Mouse (Mus musculus): ENCODE measurements at regions not wholly inside any gene's neighbourhood (a gene's known extent, or its start where the extent isn't known, plus 50 kb on each side); places are given as distances from the start of the nearest gene placed in this dataset.

DNA sequence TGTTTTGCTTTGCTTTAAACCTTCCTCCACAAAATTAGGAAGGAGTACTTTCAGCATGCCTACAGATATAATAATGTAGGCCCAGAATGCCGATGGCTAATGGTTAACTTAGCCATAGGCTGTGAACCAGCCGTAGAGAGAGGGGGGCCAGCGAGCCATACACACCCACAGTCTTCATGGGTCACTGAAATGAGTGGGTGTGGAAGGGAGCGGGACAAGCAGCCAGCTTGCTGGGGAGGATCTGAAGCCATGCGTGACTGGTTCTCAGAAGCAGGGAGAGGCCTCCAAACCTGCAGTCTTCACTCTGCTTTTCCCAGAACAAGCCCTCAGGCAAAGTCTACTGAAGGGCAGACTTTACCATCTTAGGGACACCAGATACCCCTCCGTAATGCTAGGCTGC lies 50.8 kb upstream of the Ptpn13 start:
- Histone ChIP-seq H3K4me3 (replicated peaks) (no peak overlapping the region), H3K27ac (no peak overlapping the region), H3K27me3 (replicated peaks) (no peaks in the 10 kb centered on the region), H3K4me2 (no peak overlapping the region), H3K9ac (no peak overlapping the region), H3K9me3 (no peaks in the 10 kb centered on the region), H3K4me1 (peaks cover 8% of the 10 kb centered on the region; the same call in 1 of the 2 replicates), H3K36me3 (no peaks in the 10 kb centered on the region)
- peak; percentile 56; the same call in 1 of the 2 replicates for ATAC-seq (ENCODE audit: insufficient read depth, low FRiP score, low read depth)
- 71% methylated on average over 6 of the region's 6 CpGs for whole genome bisulfite sequencing

DNA sequence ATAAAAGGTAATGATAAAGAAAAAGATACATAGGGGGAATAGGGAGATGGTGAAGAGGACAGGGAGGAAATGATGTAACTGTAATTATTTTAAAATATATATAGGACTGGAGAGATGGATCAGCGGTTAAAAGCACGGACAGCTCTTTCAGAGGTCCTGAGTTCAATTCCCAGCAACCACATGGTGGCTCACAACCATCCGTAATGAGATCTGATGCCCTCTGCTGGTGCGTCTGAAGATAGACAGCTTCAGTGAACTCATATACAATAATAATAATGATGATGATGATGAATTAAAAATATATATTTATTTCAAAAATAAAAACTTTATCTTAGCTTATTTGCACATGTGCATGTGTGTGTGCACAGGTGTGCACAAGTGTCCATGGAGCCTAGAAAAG lies 51.9 kb upstream of the Ptpn13 start:
- Histone ChIP-seq H3K4me2 (no peak overlapping the region), H3K9ac (no peak overlapping the region), H3K4me3 (replicated peaks) (no peak overlapping the region), H3K27ac (no peak overlapping the region), H3K9me3 (no peaks in the 10 kb centered on the region), H3K36me3 (no peaks in the 10 kb centered on the region), H3K27me3 (replicated peaks) (no peaks in the 10 kb centered on the region), H3K4me1 (peaks cover 8% of the 10 kb centered on the region; the same call in 1 of the 2 replicates)
- no peak for ATAC-seq (ENCODE audit: insufficient read depth, low FRiP score, low read depth)
- WGBS: 90% methylated on average over 4 of the region's 4 CpGs

DNA sequence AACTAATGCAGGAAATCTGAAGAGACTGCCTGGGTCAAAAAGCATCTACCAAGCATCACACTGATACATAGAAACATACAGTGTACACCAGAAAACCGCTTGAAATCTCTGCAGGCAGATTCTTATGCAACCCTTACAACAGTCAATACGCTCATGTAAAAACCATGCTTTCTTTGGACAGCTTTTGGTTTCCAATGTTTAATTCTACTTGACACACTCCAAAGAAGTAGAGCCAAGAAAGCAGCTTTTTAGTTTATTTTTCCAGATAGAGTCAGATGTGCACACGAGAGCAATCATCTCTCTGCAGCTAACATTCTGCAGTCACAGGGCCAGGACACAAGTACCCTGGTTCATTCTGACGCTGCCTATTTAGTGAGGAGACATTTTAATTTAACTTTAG lies 54.5 kb upstream of the Ptpn13 start:
- H3K4me2 ChIP-seq: no peak overlapping the region
- no peak overlapping the region for H3K4me3 ChIP-seq (replicated peaks)
- no peaks in the 10 kb centered on the region for H3K36me3 ChIP-seq
- no peak for ATAC-seq (ENCODE audit: insufficient read depth, low FRiP score, low read depth)
- H3K27me3 ChIP-seq (replicated peaks): no peaks in the 10 kb centered on the region
- WGBS: 51% methylated on average over 4 of the region's 4 CpGs
- H3K9ac ChIP-seq: no peak overlapping the region
- H3K9me3 ChIP-seq: no peaks in the 10 kb centered on the region
- H3K27ac ChIP-seq: no peak overlapping the region
- H3K4me1 ChIP-seq: peaks cover 5% of the 10 kb centered on the region; the same call in 1 of the 2 replicates

DNA sequence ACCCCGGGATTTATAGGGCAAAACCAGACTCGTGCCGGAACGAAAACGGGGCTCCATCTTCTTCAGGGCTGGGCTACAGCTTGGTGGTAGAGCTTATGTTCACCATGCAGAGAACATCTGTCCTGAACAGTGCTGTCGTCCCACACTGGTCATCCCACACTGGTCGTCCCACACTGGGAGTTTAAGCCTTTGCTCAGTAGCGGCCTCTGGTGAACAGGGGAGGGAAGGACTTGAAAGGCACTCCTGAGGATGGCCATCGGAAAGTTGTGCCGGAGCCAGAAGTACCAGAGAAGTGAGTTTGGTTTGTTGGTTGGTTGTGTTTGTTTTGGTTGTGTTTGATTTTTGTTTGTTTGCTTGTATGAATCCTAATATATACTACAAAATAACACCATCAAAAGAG lies 56.0 kb upstream of the Ptpn13 start:
- Histone ChIP-seq H3K9ac (no peak overlapping the region), H3K27ac (no peak overlapping the region), H3K9me3 (no peaks in the 10 kb centered on the region), H3K36me3 (no peaks in the 10 kb centered on the region), H3K4me2 (no peak overlapping the region), H3K4me1 (peaks cover 5% of the 10 kb centered on the region; the same call in 1 of the 2 replicates), H3K27me3 (replicated peaks) (no peaks in the 10 kb centered on the region), H3K4me3 (replicated peaks) (no peak overlapping the region)
- ATAC-seq (ENCODE audit: insufficient read depth, low FRiP score, low read depth): no peak
- 78% methylated on average over 10 of the region's 10 CpGs for WGBS

DNA sequence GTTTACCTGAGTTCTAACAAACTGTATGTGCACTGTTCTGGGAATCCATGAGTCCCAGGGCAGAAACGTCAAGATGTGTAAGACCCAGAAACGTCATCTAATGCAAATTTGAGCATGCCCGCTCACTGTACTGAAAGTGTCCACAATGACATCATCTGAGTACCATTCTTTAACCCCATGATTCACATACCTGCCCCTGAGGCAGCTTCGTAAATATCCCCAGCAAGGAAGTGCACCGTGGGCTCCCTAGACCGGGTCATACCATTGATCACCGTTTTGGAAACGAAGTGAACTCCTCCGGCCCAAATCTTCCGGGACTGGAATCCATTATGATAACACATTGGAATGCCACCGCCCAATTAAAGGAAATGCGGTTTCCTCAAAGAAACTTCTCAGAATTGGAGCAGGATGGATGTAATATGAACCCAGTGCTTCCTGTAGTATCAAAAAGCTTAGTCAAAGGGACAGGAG lies 57.8 kb upstream of the Ptpn13 start:
- no peak overlapping the region for H3K9ac ChIP-seq
- no peak for ATAC-seq (ENCODE audit: insufficient read depth, low FRiP score, low read depth)
- peaks cover 5% of the 10 kb centered on the region; the same call in 1 of the 2 replicates for H3K4me1 ChIP-seq
- H3K27ac ChIP-seq: no peak overlapping the region
- no peaks in the 10 kb centered on the region for H3K9me3 ChIP-seq
- H3K27me3 ChIP-seq (replicated peaks): no peaks in the 10 kb centered on the region
- H3K4me2 ChIP-seq: no peak overlapping the region
- H3K4me3 ChIP-seq (replicated peaks): no peak overlapping the region
- H3K36me3 ChIP-seq: no peaks in the 10 kb centered on the region
- WGBS: 52% methylated on average over 12 of the region's 12 CpGs

DNA sequence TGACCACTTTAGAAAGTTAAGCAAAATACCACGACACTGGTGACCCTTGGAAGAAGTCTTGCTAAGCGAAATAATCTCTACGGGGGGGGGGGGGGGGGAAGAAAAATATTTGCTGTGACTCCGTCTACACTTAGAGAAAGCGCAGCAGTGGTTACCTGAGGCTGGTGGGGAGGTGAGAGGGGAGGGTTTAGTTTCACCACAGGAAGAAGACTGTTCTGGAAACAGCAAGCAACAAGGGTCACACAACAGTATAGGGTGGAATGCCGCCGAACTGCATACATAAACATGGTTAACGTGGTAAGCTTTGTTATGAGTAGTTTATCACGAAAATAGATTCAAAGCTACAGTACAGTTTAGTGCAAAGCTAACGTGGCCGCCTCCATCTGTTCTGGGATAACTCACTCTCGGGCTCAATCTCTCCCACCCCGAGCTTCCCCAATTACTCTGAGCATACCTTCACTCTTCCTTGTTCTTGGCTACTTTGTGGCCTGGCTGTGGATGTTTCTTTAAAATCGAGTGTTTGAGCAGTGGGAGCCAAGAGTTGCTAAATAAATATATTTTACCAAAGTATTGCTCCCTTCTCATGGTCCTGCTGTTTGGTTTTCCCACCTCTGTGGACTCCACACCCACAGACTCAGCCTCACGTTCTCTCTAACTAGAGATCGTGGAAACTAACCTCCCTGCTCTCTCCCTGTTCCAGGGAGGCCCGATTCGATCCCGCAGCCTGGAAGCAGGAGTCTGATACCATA lies 59.1 kb upstream of the Ptpn13 start:
- no peaks in the 10 kb centered on the region for H3K27me3 ChIP-seq (replicated peaks)
- no peak for ATAC-seq (ENCODE audit: insufficient read depth, low FRiP score, low read depth)

DNA sequence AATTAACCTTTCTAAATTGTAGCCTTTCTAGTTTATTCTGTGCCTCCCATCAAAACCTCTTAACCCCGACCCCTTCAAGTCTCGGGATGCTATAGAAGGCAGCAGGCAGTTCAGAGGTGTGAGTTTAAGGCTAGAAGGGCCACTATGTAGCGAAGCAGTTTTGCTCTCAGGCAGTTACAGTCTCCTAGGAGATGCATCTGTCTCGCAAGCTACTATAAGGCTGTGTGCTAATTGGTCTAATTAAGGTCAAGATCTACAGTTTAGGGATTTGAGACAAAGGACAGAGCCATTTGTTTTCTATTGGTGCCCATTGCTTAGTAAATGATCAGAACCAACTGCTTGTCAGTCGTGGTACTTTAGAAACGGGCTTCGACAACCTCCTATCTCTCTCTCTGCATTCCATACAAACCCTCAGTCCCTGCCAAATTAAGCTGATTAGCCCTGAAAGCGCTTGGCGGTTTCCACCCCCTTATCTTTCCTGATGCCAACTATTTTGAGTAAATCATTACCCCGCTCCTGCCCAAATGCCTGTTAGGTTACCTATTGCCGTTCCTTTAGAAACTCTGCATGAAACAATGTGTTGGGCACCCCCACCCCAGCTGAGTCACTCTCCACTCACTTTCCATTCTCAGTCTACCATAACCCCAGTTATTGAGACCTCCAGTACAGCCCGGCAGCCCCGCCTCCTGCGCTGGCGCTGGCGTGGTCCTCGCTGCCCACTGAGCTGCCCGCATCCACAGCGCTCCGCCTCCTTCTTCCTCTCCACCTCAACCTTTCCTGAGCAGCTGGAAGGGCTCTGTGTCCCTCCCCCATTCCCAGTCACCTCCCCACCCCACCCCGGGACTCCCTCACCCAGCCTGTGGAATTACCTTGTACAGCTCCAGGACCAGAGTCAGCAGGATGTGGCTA lies 59.9 kb upstream of the Ptpn13 start:
- H3K36me3 ChIP-seq: no peaks in the 10 kb centered on the region
- H3K4me2 ChIP-seq: peak overlapping the region; percentile 22; the same call in 1 of the 2 replicates
- H3K27me3 ChIP-seq (replicated peaks): no peaks in the 10 kb centered on the region
- 79% methylated on average over 21 of the region's 21 CpGs for WGBS
- peaks cover 5% of the 10 kb centered on the region; the same call in 1 of the 2 replicates for H3K4me1 ChIP-seq
- H3K9ac ChIP-seq: no peak overlapping the region
- no peak overlapping the region for H3K4me3 ChIP-seq (replicated peaks)
- no peaks in the 10 kb centered on the region for H3K9me3 ChIP-seq
- no peak overlapping the region for H3K27ac ChIP-seq
- ATAC-seq (ENCODE audit: insufficient read depth, low FRiP score, low read depth): peak; percentile 69

More for the DNA sequence above, 59.1 kb upstream of the Ptpn13 start:
- no peak overlapping the region for H3K27ac ChIP-seq
- 77% methylated on average over 19 of the region's 19 CpGs for WGBS
- no peak overlapping the region for H3K4me2 ChIP-seq
- H3K4me3 ChIP-seq (replicated peaks): no peak overlapping the region
- H3K36me3 ChIP-seq: no peaks in the 10 kb centered on the region
- H3K9ac ChIP-seq: no peak overlapping the region
- no peaks in the 10 kb centered on the region for H3K9me3 ChIP-seq
- H3K4me1 ChIP-seq: peaks cover 5% of the 10 kb centered on the region; the same call in 1 of the 2 replicates

DNA sequence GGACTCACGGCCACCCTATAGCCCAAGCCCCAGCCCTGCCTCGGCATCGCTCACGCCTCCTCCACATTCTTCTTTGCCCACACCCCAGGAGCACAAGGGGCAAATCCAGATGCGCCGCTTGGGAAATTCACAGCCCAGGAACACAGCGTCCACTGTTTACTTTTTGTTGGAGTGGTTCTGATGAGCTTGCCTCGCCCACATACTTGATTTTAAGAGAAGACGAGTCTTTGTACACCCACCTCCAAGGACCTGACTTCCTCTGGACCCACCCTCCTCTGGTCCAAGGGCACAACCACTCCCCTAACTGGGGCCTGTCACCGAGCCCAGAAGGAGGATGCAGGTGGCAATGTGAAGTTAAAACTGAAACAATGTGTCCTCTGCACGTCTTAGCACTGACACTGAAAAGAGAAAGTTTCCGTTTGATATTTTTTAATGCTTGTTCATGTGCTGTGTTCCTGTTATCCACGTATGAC lies 64.2 kb upstream of the Ptpn13 start:
- no peak overlapping the region for H3K4me2 ChIP-seq
- no peak overlapping the region for H3K9ac ChIP-seq
- no peaks in the 10 kb centered on the region for H3K4me1 ChIP-seq
- 48% methylated on average over 13 of the region's 13 CpGs for WGBS
- no peak for ATAC-seq (ENCODE audit: insufficient read depth, low FRiP score, low read depth)
- no peaks in the 10 kb centered on the region for H3K36me3 ChIP-seq
- no peaks in the 10 kb centered on the region for H3K27me3 ChIP-seq (replicated peaks)
- no peak overlapping the region for H3K27ac ChIP-seq
- no peak overlapping the region for H3K4me3 ChIP-seq (replicated peaks)
- H3K9me3 ChIP-seq: no peaks in the 10 kb centered on the region

DNA sequence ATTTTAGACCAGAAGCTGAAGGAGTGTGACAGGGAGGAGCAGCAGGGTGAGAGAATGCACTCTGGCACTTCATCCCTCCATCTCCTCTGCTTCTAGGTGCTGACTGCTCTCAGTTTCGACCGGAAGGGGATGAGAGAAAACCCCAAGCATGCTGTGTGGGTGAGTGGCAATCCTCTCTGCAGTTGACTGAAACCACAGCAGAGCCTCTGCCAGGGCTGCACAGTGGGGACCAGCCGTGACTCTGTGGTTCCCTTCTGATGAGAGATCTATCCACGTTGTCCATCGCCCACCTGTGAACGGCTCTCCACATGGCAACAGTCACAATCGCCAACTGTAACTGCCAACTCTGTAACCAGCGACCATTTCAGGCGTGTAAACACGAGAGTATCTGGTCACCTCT lies 64.6 kb upstream of the Ptpn13 start:
- no peak overlapping the region for H3K27ac ChIP-seq
- no peaks in the 10 kb centered on the region for H3K36me3 ChIP-seq
- H3K9ac ChIP-seq: no peak overlapping the region
- H3K4me1 ChIP-seq: no peaks in the 10 kb centered on the region
- no peak overlapping the region for H3K4me3 ChIP-seq (replicated peaks)
- no peak overlapping the region for H3K4me2 ChIP-seq
- no peak for ATAC-seq (ENCODE audit: insufficient read depth, low FRiP score, low read depth)
- no peaks in the 10 kb centered on the region for H3K9me3 ChIP-seq
- H3K27me3 ChIP-seq (replicated peaks): no peaks in the 10 kb centered on the region
- WGBS: 75% methylated on average over 10 of the region's 10 CpGs

DNA sequence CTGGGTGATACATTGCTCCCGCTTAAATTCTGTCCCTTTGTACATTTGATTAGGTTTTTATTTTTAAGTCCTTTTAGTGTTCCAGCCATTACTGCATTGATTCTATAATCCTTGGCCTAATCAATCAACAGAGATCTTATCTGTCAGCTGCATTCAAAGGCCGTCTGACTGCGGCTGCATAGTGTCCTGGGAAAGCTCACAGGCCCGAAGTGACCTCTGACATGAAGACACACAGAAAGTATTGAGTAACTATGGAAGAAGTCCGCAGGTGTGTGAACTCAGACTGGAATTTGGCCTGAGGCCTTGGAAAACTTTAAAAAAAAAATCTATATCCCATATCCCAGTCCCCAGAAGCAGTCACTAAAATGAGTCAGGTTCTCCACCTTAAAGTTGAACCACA lies 67.4 kb upstream of the Ptpn13 start:
- H3K9me3 ChIP-seq: no peaks in the 10 kb centered on the region
- H3K27ac ChIP-seq: no peak overlapping the region
- no peaks in the 10 kb centered on the region for H3K27me3 ChIP-seq (replicated peaks)
- H3K4me1 ChIP-seq: no peaks in the 10 kb centered on the region
- H3K4me3 ChIP-seq (replicated peaks): no peak overlapping the region
- H3K9ac ChIP-seq: no peak overlapping the region
- 59% methylated on average over 5 of the region's 5 CpGs for WGBS
- H3K4me2 ChIP-seq: no peak overlapping the region
- no peak for ATAC-seq (ENCODE audit: insufficient read depth, low FRiP score, low read depth)
- no peaks in the 10 kb centered on the region for H3K36me3 ChIP-seq

DNA sequence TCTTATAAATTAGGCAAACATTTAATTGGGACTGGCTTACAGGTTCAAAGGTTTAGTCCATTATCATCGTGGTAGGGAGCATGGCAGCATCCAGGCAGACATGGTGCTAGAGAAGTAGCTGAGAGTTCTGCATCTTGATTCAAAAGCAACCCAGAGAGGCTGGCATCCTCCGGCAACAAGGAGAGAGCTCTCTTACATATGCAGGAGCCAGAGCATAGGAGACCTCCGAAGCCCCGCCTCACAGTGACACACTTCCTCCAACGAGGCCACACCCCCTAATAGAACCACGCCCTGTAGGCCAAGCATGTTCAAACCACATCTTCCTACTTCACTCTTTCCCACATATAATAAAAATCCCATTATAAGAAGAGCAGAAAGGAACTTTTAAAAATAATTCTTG lies 68.5 kb upstream of the Ptpn13 start:
- no peak for ATAC-seq (ENCODE audit: insufficient read depth, low FRiP score, low read depth)
- no peak overlapping the region for H3K4me2 ChIP-seq
- 63% methylated on average over 6 of the region's 6 CpGs for WGBS

More for the DNA sequence above, 68.5 kb upstream of the Ptpn13 start:
- Histone ChIP-seq H3K27ac (no peak overlapping the region), H3K4me3 (replicated peaks) (no peak overlapping the region), H3K4me1 (no peaks in the 10 kb centered on the region), H3K36me3 (no peaks in the 10 kb centered on the region), H3K27me3 (replicated peaks) (no peaks in the 10 kb centered on the region), H3K9ac (no peak overlapping the region), H3K9me3 (no peaks in the 10 kb centered on the region)

Data from stomach, embryonic 15.5 days (tissue).